ENCODE assay signal across 9 mouse cellular contexts in genomic region chr16:18775621-18776555, GRCm38 (mm10). TPM values are rescaled to one million over a fixed set of nuclear protein-coding genes. Genes with fewer than 3 reads are reported as not detected.
A peak's percentile ranks its signal among the peaks of the same experiment; 100 is the strongest.
DNase-seq lines count a peak whose midpoint lies in the region; ATAC-seq and TF ChIP-seq lines count a peak whose summit lies in the region.
"Had no signal": no experiment of that assay in that cellular context is flagged by ENCODE, and none has a peak within 500 bp of the region (broad histone marks: within the 10 kb centered on the region; RNA-seq: fewer than 3 reads in every experiment).

No protein-coding gene starts in this region.

- no peak for ATAC-seq in neural tube, embryonic 12.5 days (ENCODE audit: low FRiP score, low read depth)
- ATAC-seq in CD4-positive, CD25-positive, alpha-beta regulatory T cell, adult 4 months = no peak

- intact Hi-C loops in left cerebral cortex, adult 2 months (cut with DNase I) = no loop called here
- intact Hi-C loops in left cerebral cortex, postnatal 36 days (cut with DNase I) = loop anchor here (5.0 kb wide), 1 partner anchor 44 kb away; no protein-coding TSS in a partner anchor
- intact Hi-C loops in heart, postnatal 25 days (cut with DNase I) = loop anchor here (2.0 to 5.0 kb wide), 3 partner anchors 25 to 74 kb away; no protein-coding TSS in a partner anchor

- DNase-seq in left cerebral cortex, adult 2 months (ENCODE audit: extremely low spot score in 1 of 2, low spot score in 2 of 2) = no peak
- DNase-seq in left cerebral cortex, postnatal 36 days (ENCODE audit: low spot score in 2 of 2) = no peak
- peak; percentile 46 for DNase-seq in heart, postnatal 25 days (ENCODE audit: low spot score)
- peak; percentile 9 for DNase-seq in liver
- no peak for DNase-seq in ovary, adult 18-20 months (ENCODE audit: low spot score)
- no peak for DNase-seq in B cell, adult 2 months

- no peaks in the 10 kb centered on the region for H3K9me3 ChIP-seq in neural tube, embryonic 12.5 days

- peak overlapping the region; percentile 23 for H3K4me3 ChIP-seq in left cerebral cortex, adult 2 months
- no peak overlapping the region for H3K4me3 ChIP-seq in neural tube, embryonic 12.5 days

- no peaks in the 10 kb centered on the region for H3K36me3 ChIP-seq in neural tube, embryonic 12.5 days

- WGBS in neural tube, embryonic 12.5 days = 28% methylated on average over 18 of the region's 18 CpGs

- H3K27me3 ChIP-seq in neural tube, embryonic 12.5 days (replicated peaks) = peaks cover 44% of the 10 kb centered on the region

- no peak for TF ChIP-seq CTCF in left cerebral cortex, adult 2 months (IDR thresholded peaks at IDR 0.05)

- no peak overlapping the region for H3K9ac ChIP-seq in neural tube, embryonic 12.5 days

- peak overlapping the region; percentile 65 for H3K4me2 ChIP-seq in neural tube, embryonic 12.5 days (replicated peaks)

- H3K4me1 ChIP-seq in neural tube, embryonic 12.5 days = peaks cover 13% of the 10 kb centered on the region

- H3K27ac ChIP-seq in left cerebral cortex, adult 2 months = peak overlapping the region; percentile 61
- no peak overlapping the region for H3K27ac ChIP-seq in neural tube, embryonic 12.5 days

RNA-seq across cellular contexts. Expression of gene Cldn5, which starts 0.8 kb away (rescaled TPM):
- total RNA-seq in left cerebral cortex, adult 2 months (2021) = 10 to 100 TPM; 36.2 to 48.3 TPM
- 10 to 100 TPM; 48.3 to 60.6 TPM for total RNA-seq in left cerebral cortex, postnatal 36 days (2021)
- total RNA-seq in heart, postnatal 25 days (2021) = 10 to 100 TPM; 26.9 to 34.2 TPM
- 54.4 and 57.5 TPM in 2 replicates for polyA plus RNA-seq in neural tube, embryonic 12.5 days (2016; fragmentation: Nextera tagmentation; extraction: Ambion mirVana)
- not detected for polyA plus RNA-seq in CD4-positive, CD25-positive, alpha-beta regulatory T cell, adult 4 months (2017; shearing (Covaris generic))
- total RNA-seq: MEL had no signal

RNA-seq across cellular contexts. Expression of gene Ufd1, which starts 35.7 kb away (rescaled TPM):
- 10 to 100 TPM; 85.5 to 94.7 TPM for total RNA-seq in left cerebral cortex, adult 2 months (2021)
- total RNA-seq in left cerebral cortex, postnatal 36 days (2021) = 10 to 100 TPM; 77.2 to 94.9 TPM
- 10 to 100 TPM; 51.7 to 58.3 TPM for total RNA-seq in heart, postnatal 25 days (2021)
- 107 and 111 TPM in 2 replicates for polyA plus RNA-seq in neural tube, embryonic 12.5 days (2016; fragmentation: Nextera tagmentation; extraction: Ambion mirVana)
- polyA plus RNA-seq in CD4-positive, CD25-positive, alpha-beta regulatory T cell, adult 4 months (2017; shearing (Covaris generic)) = 100 to 1,000 TPM; 118 to 162 TPM

RNA-seq across cellular contexts. Expression of gene Cdc45, which starts 35.9 kb away (rescaled TPM):
- total RNA-seq in left cerebral cortex, adult 2 months (2021) = 1 to 10 TPM; 1.4 to 2.6 TPM
- total RNA-seq in left cerebral cortex, postnatal 36 days (2021) = 1 to 10 TPM; 1.5 to 2.2 TPM
- total RNA-seq in heart, postnatal 25 days (2021) = 1 to 10 TPM; 2.7 to 4.1 TPM
- polyA plus RNA-seq in neural tube, embryonic 12.5 days (2016; fragmentation: Nextera tagmentation; extraction: Ambion mirVana) = 29.8 and 31.4 TPM in 2 replicates
- polyA plus RNA-seq in CD4-positive, CD25-positive, alpha-beta regulatory T cell, adult 4 months (2017; shearing (Covaris generic)) = 1 to 10 TPM; 5.8 to 9.4 TPM

Comparison
In these comparisons a context has a peak if more than half of its experiments do, and no peak if none do; other contexts are left out.
1. DNase-seq: peak in heart, postnatal 25 days (single experiment) and liver (single experiment); none in left cerebral cortex, adult 2 months (0 of 2), left cerebral cortex, postnatal 36 days (0 of 2), ovary, adult 18-20 months (single experiment) and B cell, adult 2 months (0 of 2).